Mouse (Mus musculus) spleen, embryonic (tissue): ENCODE results near the gene Nudt13.

Source experiments
- CTCF ChIA-PET: fragments of 350-600 bp; sonication (Branson Sonifier 250); formaldehyde crosslinking; loops from one replicate; lab custom pipeline; 2022; lab: Charles Lee

Nudt13 gene

GRCm38 (mm10) chr14:20339415-20339814 lies 44.9 kb downstream of the Nudt13 start:
- CTCF ChIA-PET = no interaction called here

- CTCF ChIA-PET = interaction anchor here (0.7 kb wide), 1 partner anchor 56 kb away, joined by 4 read pairs; no protein-coding TSS in a partner anchor
These were observed 45.7 kb downstream of the Nudt13 start for GRCm38 (mm10) chr14:20340149-20340548.

GRCm38 (mm10) chr14:20340866-20341265 lies 46.4 kb downstream of the Nudt13 start:
- CTCF ChIA-PET = no interaction called here

DNA sequence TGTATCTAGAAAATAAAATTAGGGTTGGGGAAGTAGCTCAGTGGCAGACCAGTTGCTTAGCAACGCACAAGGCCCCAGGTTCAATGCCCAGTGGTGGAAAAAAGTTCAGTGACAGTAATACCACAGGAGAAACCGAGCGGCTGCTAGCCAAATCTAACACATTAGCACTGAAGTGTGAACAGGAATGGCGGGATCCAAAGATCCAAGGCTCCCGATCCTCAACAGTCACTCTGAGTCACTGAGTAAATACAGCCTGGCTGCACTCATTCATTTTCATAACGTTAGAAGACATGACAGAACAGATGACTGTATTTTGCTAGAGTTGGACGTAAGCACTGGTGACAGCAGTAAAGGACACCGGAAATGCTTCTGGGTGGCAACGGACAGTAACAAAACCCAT lies 51.4 kb downstream of the Nudt13 start:
- CTCF ChIA-PET = interaction anchor here (0.6 kb wide), 1 partner anchor 131 kb away, joined by 6 read pairs; no protein-coding TSS in a partner anchor

DNA sequence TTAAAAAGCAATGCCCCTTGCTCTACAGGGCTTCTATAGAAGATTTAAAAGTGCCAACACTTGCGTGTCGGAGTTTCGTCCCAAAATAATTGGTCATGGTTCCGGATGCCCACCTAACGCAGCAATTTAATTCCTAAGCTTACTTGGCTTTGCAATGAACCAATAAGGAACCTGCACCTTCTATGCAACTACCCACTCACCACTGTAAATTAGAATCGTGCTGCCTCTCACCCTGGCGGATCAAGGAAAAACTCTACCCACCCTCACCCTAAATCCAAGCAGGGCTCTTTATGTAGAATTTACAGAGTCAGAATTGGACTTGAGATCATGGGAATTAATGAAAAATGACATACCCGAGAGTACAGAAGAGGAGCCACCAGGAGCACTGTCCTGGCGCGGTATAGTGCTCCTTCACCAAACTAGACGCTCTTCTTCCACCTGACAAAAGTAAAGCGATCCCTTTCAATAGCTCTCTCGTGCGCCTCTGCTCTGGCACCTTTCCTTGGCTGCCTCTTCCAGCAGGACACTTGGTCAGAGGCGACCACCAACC lies 53.0 kb downstream of the Nudt13 start:
- CTCF ChIA-PET = interaction anchor here (0.5 to 1.2 kb wide), 5 partner anchors 9 to 264 kb away, joined by 3 to 13 read pairs (median 3); partner anchors contain the start of gene Mrps16

GRCm38 (mm10) chr14:20347991-20348541 lies 53.6 kb downstream of the Nudt13 start, which contains the start of the genes Ecd and Fam149b:
Gene Ecd (minus strand): TSS chr14:20348121.
Gene Fam149b (plus strand): TSS chr14:20348162.
- CTCF ChIA-PET = interaction anchor here (0.6 to 1.2 kb wide), 4 partner anchors 9 to 264 kb away, joined by 3 to 13 read pairs (median 3); partner anchors contain the start of gene Mrps16

GRCm38 (mm10) chr14:20363230-20363629 lies 68.7 kb downstream of the Nudt13 start:
- CTCF ChIA-PET = no interaction called here
